Mouse (Mus musculus): ENCODE results near the gene Plek.

- TF ChIP-seq POLR2A (IDR thresholded peaks at IDR 0.05; ENCODE audit: borderline replicate concordance, control insufficient read depth, low read depth, low read length) (no peak), CTCF (IDR thresholded peaks at IDR 0.05; ENCODE audit: control insufficient read depth, insufficient read depth, low read length) (no peak)
Observed at GRCm38 (mm10) chr11:16986550-16987187, 65.5 kb downstream of the Plek start.
